Mouse (Mus musculus): ENCODE data around the gene Olfr776.
"Not testable (repeated sequence)": the region's sequence is repeated elsewhere in the genome, so short reads cannot be mapped to it uniquely, and the experiment has no call there.

Gene Olfr776

GRCm38 (mm10) chr10:129258827-129259226, at the start of gene Olfr776:
Olfr776 (plus strand) TSS chr10:129259127.
- DNase-seq (ENCODE audit: low spot score) = no peak

GRCm38 (mm10) chr10:129230737-129231136, 28.2 kb upstream of the Olfr776 start:
- no peak for DNase-seq (ENCODE audit: low spot score)

- no peak for DNase-seq (ENCODE audit: low spot score)
Measured at GRCm38 (mm10) chr10:129235904-129236303, 23.0 kb upstream of the Olfr776 start, which contains the start of gene Olfr774. Olfr774 (plus strand) TSS chr10:129236204.

GRCm38 (mm10) chr10:129248112-129248511, 10.8 kb upstream of the Olfr776 start, which contains the start of gene Olfr775:
Olfr775 (plus strand) TSS chr10:129248412.
- DNase-seq (ENCODE audit: low spot score) = no peak

- DNase-seq (ENCODE audit: low spot score) = no peak
Measured at GRCm38 (mm10) chr10:129271081-129271535, 12.2 kb downstream of the Olfr776 start, which contains the start of gene Olfr777. Olfr777 (minus strand) TSS chr10:129271485.

GRCm38 (mm10) chr10:129312973-129313372, 54.0 kb downstream of the Olfr776 start:
- DNase-seq (ENCODE audit: low spot score) = not testable (repeated sequence)

- DNase-seq (ENCODE audit: low spot score) = not testable (repeated sequence)
Measured at GRCm38 (mm10) chr10:129313521-129313920, 54.6 kb downstream of the Olfr776 start.
